Mouse (Mus musculus) olfactory bulb, adult 2 months (tissue): Measurements from ENCODE around the gene Eef1a1. TPM values are rescaled to one million over a fixed set of nuclear protein-coding genes. Genes with fewer than 3 reads are reported as not detected.
"Not testable (repeated sequence)": the region's sequence is repeated elsewhere in the genome, so short reads cannot be mapped to it uniquely, and the experiment has no call there.

Source experiments
- H3K27ac ChIP-seq: fragments of 200-500 bp; 2 replicates; pipeline ENCODE4 v1.5.1; 2012; ENCODE audit warnings: low read depth, low read length; ENCODE audit not compliant: insufficient read depth
- H3K4me1 ChIP-seq: fragments of 200-500 bp; 2 replicates; pipeline ENCODE4 v1.6.1; 2012; ENCODE audit warnings: low read length; ENCODE audit not compliant: control insufficient read depth, insufficient read depth
- H3K4me3 ChIP-seq: fragments of 200-500 bp; 2 replicates; pipeline ENCODE4 v1.5.1; 2012; ENCODE audit warnings: mild to moderate bottlenecking, low read depth, low read length, moderate library complexity; ENCODE audit not compliant: insufficient read depth
- CTCF ChIP-seq: fragments of 200-500 bp; IDR thresholded peaks from 2 replicates; pipeline ENCODE4 v1.5.1; 2012; ENCODE audit warnings: low read depth, mild to moderate bottlenecking, low read length, moderate library complexity; ENCODE audit not compliant: insufficient read depth
- POLR2A ChIP-seq: fragments of 200-500 bp; IDR thresholded peaks from 2 replicates; pipeline ENCODE4 v1.6.1; 2012; ENCODE audit warnings: mild to moderate bottlenecking, low read depth, low read length, moderate library complexity; ENCODE audit not compliant: insufficient read depth
- WGBS: fragments of 180-500 bp; shearing (Covaris S2); methylation state at CpG from one replicate; pipeline ENCODE4 v1.1.7; 2018; 5-methylcytosine and 5-hydroxymethylcytosine counted together
- polyA plus RNA-seq: library from polyadenylated mRNA; stranded (reverse); fragments of >200 nt; gene quantifications from 2 replicates; pipeline ENCODE4 v1.2.4, GENCODE M21; 2012; ENCODE audit warnings: low replicate concordance; ENCODE audit not compliant: missing spikeins, insufficient read depth, insufficient read length

Eef1a1 gene
- polyA plus RNA-seq, 1 experiment, result 5,304 TPM

- peak overlapping the region; percentile 27; the same call in 1 of the 2 replicates for H3K27ac ChIP-seq
- peak overlapping the region; percentile 49 for H3K4me3 ChIP-seq
- under 1% methylated on average over 24 of the region's 24 CpGs for WGBS
- peaks cover 4% of the 10 kb centered on the region; the same call in 1 of the 2 replicates for H3K4me1 ChIP-seq
- peak; percentile 78; the same call in 1 of the 2 replicates for TF ChIP-seq CTCF
- no peak for TF ChIP-seq POLR2A
Measured at GRCm38 (mm10) chr9:78527301-78527761, 38.4 kb upstream of the Eef1a1 start.

GRCm38 (mm10) chr9:78526206-78526605 is 37.3 kb upstream of the Eef1a1 start:
- 78% methylated on average over 2 of the region's 2 CpGs for WGBS

GRCm38 (mm10) chr9:78525451-78526135 is 36.6 kb upstream of the Eef1a1 start:
- Histone ChIP-seq H3K4me1 (peaks cover 15% of the 10 kb centered on the region; the same call in 1 of the 2 replicates), H3K4me3 (no peak overlapping the region), H3K27ac (no peak overlapping the region)
- WGBS, result 95% methylated on average over 17 of the region's 17 CpGs
- TF ChIP-seq POLR2A (no peak), CTCF (no peak)

More at GRCm38 (mm10) chr9:78526206-78526605, 37.3 kb upstream of the Eef1a1 start:
- Histone ChIP-seq H3K4me1 (peaks cover 9% of the 10 kb centered on the region; the same call in 1 of the 2 replicates), H3K4me3 (no peak overlapping the region), H3K27ac (no peak overlapping the region)
- no peak for TF ChIP-seq POLR2A
- no peak for TF ChIP-seq CTCF

- WGBS, result 31% methylated on average over 14 of the region's 14 CpGs
- TF ChIP-seq POLR2A, result no peak
- peak; percentile 28; the same call in 1 of the 2 replicates for TF ChIP-seq CTCF
- peaks cover 16% of the 10 kb centered on the region for H3K4me1 ChIP-seq
- no peak overlapping the region for H3K27ac ChIP-seq
- H3K4me3 ChIP-seq, result no peak overlapping the region
Measured at GRCm38 (mm10) chr9:78521689-78522088, 32.7 kb upstream of the Eef1a1 start.

GRCm38 (mm10) chr9:78520780-78521601 is 32.0 kb upstream of the Eef1a1 start:
- Histone ChIP-seq H3K4me3 (peak overlapping the region; percentile 36), H3K27ac (no peak overlapping the region), H3K4me1 (peaks cover 20% of the 10 kb centered on the region)
- 7% methylated on average over 40 of the region's 40 CpGs for WGBS
- TF ChIP-seq CTCF (no peak), POLR2A (no peak)

- WGBS, result 18% methylated on average over 15 of the region's 15 CpGs
- peaks cover 20% of the 10 kb centered on the region for H3K4me1 ChIP-seq
- TF ChIP-seq CTCF, result no peak
- TF ChIP-seq POLR2A, result no peak
- peak overlapping the region; percentile 36 for H3K4me3 ChIP-seq
- no peak overlapping the region for H3K27ac ChIP-seq
Measured at GRCm38 (mm10) chr9:78520127-78520779, 31.3 kb upstream of the Eef1a1 start.

DNA sequence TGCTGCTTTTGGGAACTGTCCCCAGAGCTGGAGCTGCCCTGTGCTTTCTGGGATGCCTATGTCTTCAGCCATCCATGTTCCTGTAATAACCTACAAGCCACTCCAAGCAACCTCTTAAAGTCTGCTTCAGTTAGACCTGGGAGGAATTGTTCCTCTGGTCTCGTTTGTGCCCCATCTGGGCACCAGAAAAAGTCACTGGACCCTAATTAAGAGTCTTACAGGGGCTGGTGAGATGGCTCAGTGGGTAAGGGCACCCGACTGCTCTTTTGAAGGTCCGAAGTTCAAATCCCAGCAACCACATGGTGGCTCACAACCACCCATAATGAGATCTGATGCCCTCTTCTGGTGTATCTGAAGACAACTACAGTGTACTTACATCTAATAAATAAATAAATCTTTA is 28.3 kb upstream of the Eef1a1 start:
- not testable (repeated sequence) for H3K27ac ChIP-seq, H3K4me3 ChIP-seq
- peaks cover 20% of the 10 kb centered on the region for H3K4me1 ChIP-seq
- WGBS, result 81% methylated on average over 3 of the region's 3 CpGs

- 69% methylated on average over 3 of the region's 3 CpGs for WGBS
- H3K4me1 ChIP-seq, result peaks cover 15% of the 10 kb centered on the region
- no peak overlapping the region for H3K4me3 ChIP-seq
- no peak overlapping the region for H3K27ac ChIP-seq
- no peak for TF ChIP-seq POLR2A
- no peak for TF ChIP-seq CTCF
Measured at GRCm38 (mm10) chr9:78516125-78516524, 27.2 kb upstream of the Eef1a1 start.
